Mouse (Mus musculus): ENCODE data around the gene Nkx2-3.

GRCm38 (mm10) chr19:43563166-43563565 lies 49.0 kb upstream of the Nkx2-3 start:
- TF ChIP-seq CTCF (IDR thresholded peaks at IDR 0.05; ENCODE audit: control insufficient read depth, insufficient read depth, insufficient replicate concordance, low read depth, low read length) (no peak), POLR2A (IDR thresholded peaks at IDR 0.05; ENCODE audit: control insufficient read depth, low read depth, low read length) (no peak)
